Mouse (Mus musculus) liver, adult 2 months (tissue): ENCODE data around the gene Mylk3. TPM values are rescaled to one million over a fixed set of nuclear protein-coding genes. Genes with fewer than 3 reads are reported as not detected.

Source experiments
- DNase-seq: peaks from one replicate; pipeline ENCODE4 v3.0.0-alpha.2; 2011; ENCODE audit warnings: low read depth, low spot score; ENCODE audit errors: extremely low read depth
- H3K27ac ChIP-seq: fragments of 200-500 bp; replicated peaks from 2 replicates; pipeline ENCODE4 v1.5.1; 2012; ENCODE audit warnings: low read depth, mild to moderate bottlenecking, control low read depth, inconsistent platforms, low read length; ENCODE audit not compliant: insufficient read depth
- H3K27me3 ChIP-seq: fragments of 200-500 bp; 2 replicates; pipeline ENCODE4 v1.6.1; 2012; ENCODE audit warnings: mild to moderate bottlenecking, moderate library complexity, low read length, inconsistent platforms; ENCODE audit not compliant: control insufficient read depth, insufficient read depth
- H3K36me3 ChIP-seq: fragments of 200-500 bp; 2 replicates; pipeline ENCODE4 v1.6.1; 2012; ENCODE audit warnings: low read length, inconsistent platforms; ENCODE audit not compliant: control insufficient read depth, insufficient read depth
- H3K4me1 ChIP-seq: fragments of 200-500 bp; 2 replicates; pipeline ENCODE4 v1.6.1; 2011; ENCODE audit warnings: low read length; ENCODE audit not compliant: control insufficient read depth, insufficient read depth
- H3K4me3 ChIP-seq: fragments of 200-500 bp; 2 replicates; pipeline ENCODE4 v1.5.1; 2011; ENCODE audit warnings: low read depth, mild to moderate bottlenecking, control low read depth, low read length, moderate library complexity; ENCODE audit not compliant: insufficient read depth
- H3K79me2 ChIP-seq: fragments of 200-500 bp; 2 replicates; pipeline ENCODE4 v1.6.1; 2012; ENCODE audit warnings: inconsistent platforms, mild to moderate bottlenecking, low read length, moderate library complexity; ENCODE audit not compliant: control insufficient read depth, insufficient read depth
- H3K9ac ChIP-seq: fragments of 200-500 bp; 2 replicates; pipeline ENCODE4 v1.6.1; 2012; ENCODE audit warnings: low read depth, mild to moderate bottlenecking, control low read depth, inconsistent platforms, low read length
- CTCF ChIP-seq: fragments of 200-500 bp; IDR thresholded peaks from 2 replicates; pipeline ENCODE4 v1.5.1; 2011; ENCODE audit warnings: low read depth, low read length, control low read depth
- POLR2A ChIP-seq: fragments of 200-500 bp; IDR thresholded peaks from 2 replicates; pipeline ENCODE4 v1.6.1; 2011; ENCODE audit warnings: low read length, control low read depth; ENCODE audit not compliant: insufficient read depth; ENCODE audit errors: extremely low read depth
- WGBS: fragments of 180-500 bp; shearing (Covaris S2); methylation state at CpG from one replicate; pipeline ENCODE4 v1.1.7; 2018; 5-methylcytosine and 5-hydroxymethylcytosine counted together
- polyA plus RNA-seq: library from polyadenylated mRNA; depleted of rRNA; stranded (reverse); fragments of >200 nt; gene quantifications from 2 replicates; pipeline ENCODE4 v1.2.3, GENCODE M21; 2012
- total RNA-seq: library from RNA; depleted of rRNA; stranded (reverse); fragments of >200 nt; gene quantifications from 2 replicates; pipeline ENCODE4 v1.2.3, GENCODE M21; 2014

Gene Mylk3
- total and polyA plus RNA-seq, 2 experiments = 0.20 to 0.55 TPM

DNA sequence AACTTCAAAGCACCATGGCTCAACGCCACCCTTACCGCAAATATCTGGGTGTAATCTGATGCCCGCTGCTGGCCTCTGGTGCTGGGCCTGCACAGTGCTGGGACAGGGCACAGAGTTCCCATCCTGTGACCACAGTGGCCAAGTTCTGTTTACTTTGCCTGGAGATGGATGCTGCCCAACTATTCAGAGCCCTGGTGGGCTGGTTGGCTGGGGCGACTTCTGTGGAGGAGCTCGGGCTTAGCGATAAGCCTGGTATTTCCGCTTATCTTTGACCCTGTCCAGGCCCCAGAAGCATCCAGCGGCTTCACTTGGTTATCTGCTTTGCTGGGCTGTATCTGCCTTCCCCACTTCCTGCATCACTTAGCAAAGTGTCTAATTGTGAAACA, 5.3 kb downstream of the Mylk3 start:
- Histone ChIP-seq H3K27me3 (no peaks in the 10 kb centered on the region), H3K9ac (no peak overlapping the region), H3K27ac (peak overlapping the region; percentile 43), H3K4me3 (no peak overlapping the region), H3K4me1 (no peaks in the 10 kb centered on the region), H3K79me2 (no peaks in the 10 kb centered on the region), H3K36me3 (no peaks in the 10 kb centered on the region)
- TF ChIP-seq CTCF = no peak
- no peak for TF ChIP-seq POLR2A
- DNase-seq = peak; percentile 53
- WGBS = 38% methylated on average over 8 of the region's 8 CpGs

DNA sequence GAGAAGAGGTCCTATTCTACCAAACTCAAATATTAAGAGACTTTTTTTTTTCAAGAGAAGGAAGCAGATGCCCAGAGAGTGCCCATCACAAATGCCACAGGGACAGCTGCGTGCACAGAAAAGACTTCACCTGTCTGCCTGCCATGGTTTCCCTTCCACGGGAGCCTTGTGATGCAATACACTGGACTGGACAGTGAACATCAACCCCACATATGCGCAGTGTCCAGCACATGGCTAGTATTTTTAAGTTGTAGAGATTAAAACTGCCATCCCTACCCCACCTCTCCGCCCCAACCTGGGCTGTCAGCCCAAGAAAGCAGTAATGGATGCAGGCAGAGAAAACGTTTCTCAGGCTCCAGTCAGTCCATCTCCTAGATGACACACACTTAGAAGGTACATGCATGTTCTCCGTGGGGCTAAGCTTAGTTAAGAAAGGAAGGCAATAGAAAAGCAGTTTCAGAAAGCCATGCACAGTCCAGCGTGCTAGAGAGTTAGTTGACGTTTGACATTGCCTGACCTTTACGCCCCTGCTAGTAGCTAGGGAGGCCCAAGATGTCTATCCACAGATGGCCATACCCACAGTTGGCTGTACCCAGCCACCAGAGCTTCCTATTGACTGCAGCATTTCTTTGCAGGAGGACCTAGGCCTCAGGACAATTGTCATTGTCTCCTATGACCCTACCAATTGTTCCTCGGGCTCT, 5.9 kb downstream of the Mylk3 start:
- no peak overlapping the region for H3K9ac ChIP-seq
- no peaks in the 10 kb centered on the region for H3K79me2 ChIP-seq
- H3K4me1 ChIP-seq = no peaks in the 10 kb centered on the region
- H3K36me3 ChIP-seq = no peaks in the 10 kb centered on the region
- WGBS = 65% methylated on average over 10 of the region's 10 CpGs
- H3K4me3 ChIP-seq = no peak overlapping the region
- no peaks in the 10 kb centered on the region for H3K27me3 ChIP-seq
- TF ChIP-seq POLR2A (no peak), CTCF (no peak)
- H3K27ac ChIP-seq = peak overlapping the region; percentile 43
- peak; percentile 1 for DNase-seq

DNA sequence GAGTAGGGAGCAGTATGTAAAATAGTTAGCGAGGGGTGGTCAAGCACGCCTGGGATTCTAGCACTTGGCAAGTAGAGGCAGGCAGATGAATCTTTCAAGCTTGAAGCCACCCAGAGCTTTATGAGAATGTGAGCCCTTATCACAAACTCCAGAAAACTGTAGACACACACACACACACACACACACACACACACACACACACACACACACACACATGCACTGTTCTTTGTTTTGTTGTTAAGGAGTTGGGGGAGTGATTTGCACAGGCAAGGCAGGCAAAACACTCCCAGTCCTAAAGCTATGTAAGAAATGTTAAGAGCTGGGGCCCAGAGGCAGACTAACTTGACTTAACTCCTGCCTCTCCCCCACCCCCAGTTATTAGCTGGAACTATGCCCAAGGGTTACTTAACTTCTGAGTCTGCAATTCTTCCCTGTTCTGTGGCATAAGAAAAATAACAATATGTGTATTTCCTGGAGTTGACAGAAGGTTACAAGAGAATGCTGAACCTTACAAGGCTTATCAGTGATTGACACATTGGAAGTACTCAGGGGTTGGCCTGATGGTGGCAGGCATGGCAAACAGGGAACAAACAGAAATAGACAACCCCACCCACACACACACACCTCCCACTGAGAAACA, 6.9 kb downstream of the Mylk3 start:
- DNase-seq = peak; percentile 8
- no peak overlapping the region for H3K4me3 ChIP-seq
- no peaks in the 10 kb centered on the region for H3K79me2 ChIP-seq
- TF ChIP-seq POLR2A (no peak), CTCF (no peak)
- H3K9ac ChIP-seq = no peak overlapping the region
- WGBS = 75% methylated on average over 2 of the region's 2 CpGs
- H3K27ac ChIP-seq = 0 out of 2 replicates have a peak overlapping the region, but pooled peaks have one; percentile 13
- H3K4me1 ChIP-seq = no peaks in the 10 kb centered on the region
- no peaks in the 10 kb centered on the region for H3K36me3 ChIP-seq
- H3K27me3 ChIP-seq = no peaks in the 10 kb centered on the region

DNA sequence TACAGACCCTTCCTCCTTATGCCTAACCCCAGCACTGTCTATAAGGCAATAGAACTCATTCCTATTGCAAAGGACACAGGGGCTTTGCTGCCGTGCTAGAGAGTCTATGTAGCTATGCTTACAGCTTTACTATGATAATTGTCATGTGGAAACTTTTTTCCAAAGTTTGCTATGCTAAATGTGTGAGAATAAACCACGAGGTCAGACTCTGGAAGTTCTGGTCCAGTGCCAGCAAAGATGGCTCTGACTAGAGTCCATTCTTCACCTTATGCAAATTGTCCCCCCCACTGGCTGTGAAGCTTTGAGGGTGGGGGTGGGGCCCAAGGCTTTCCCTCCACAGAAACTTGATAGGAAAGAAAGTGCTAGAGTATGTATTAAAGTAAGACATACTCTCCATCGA, 9.6 kb downstream of the Mylk3 start:
- no peak overlapping the region for H3K4me3 ChIP-seq
- TF ChIP-seq CTCF = no peak
- TF ChIP-seq POLR2A = no peak
- H3K79me2 ChIP-seq = no peaks in the 10 kb centered on the region
- H3K9ac ChIP-seq = no peak overlapping the region
- no peaks in the 10 kb centered on the region for H3K27me3 ChIP-seq
- H3K36me3 ChIP-seq = no peaks in the 10 kb centered on the region
- H3K27ac ChIP-seq = no peak overlapping the region
- no peaks in the 10 kb centered on the region for H3K4me1 ChIP-seq
- DNase-seq = no peak
- WGBS = 54% methylated on average over 3 of the region's 3 CpGs

DNA sequence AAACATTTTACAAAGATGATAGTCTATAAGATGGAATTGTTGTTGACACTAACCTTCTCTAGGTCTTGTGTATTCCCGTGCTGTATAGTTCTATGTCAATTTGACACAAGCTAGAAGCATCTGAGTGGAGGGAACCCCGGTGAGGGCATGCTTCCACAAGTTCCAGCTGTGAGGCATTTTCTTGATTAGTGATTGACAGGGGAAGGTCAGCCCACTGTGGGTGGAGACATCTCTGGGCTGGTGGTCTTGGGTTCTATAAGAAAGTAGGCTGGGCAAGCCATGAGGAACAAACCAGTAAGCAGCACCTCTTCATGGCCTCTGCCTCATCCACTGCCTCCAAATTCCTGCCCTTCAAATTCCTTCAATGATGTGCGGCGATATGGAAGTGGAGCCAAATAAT, 11.9 kb downstream of the Mylk3 start:
- no peaks in the 10 kb centered on the region for H3K36me3 ChIP-seq
- H3K27me3 ChIP-seq = no peaks in the 10 kb centered on the region
- H3K4me3 ChIP-seq = no peak overlapping the region
- no peaks in the 10 kb centered on the region for H3K4me1 ChIP-seq
- no peaks in the 10 kb centered on the region for H3K79me2 ChIP-seq
- no peak overlapping the region for H3K9ac ChIP-seq
- TF ChIP-seq CTCF = no peak
- TF ChIP-seq POLR2A = no peak
- WGBS = 68% methylated on average over 4 of the region's 4 CpGs
- no peak overlapping the region for H3K27ac ChIP-seq
- DNase-seq = no peak

DNA sequence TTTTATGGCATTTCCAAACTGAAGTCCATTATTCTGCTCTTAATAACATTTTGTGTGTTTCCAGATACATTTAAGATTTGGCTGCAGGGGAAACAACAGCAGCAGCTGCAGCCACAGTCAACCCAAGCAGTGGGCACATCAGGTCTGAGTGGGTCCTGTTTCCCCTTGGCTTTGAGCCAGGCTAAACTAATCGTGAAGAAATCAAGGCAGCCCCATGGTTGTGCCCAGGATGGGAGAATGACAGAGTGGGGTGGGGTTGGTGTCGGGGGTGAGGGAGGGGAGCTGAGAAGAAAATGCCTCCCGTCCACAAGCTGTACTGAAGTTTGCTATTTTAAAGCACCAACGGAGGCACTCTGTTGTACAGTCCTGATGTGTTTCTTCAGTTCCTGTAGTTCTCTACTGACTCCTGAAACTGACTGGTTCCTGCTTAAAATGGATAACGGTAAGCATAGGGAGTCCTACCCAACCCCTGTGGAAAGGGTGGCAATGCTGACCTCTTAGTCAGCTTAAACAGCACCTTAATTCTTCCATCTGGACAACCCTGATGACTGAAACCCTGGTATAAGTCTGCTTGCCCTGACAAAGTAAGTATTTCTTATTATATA, 12.6 kb downstream of the Mylk3 start:
- TF ChIP-seq POLR2A (no peak), CTCF (no peak)
- no peaks in the 10 kb centered on the region for H3K36me3 ChIP-seq
- WGBS = 69% methylated on average over 5 of the region's 5 CpGs
- no peak for DNase-seq
- H3K79me2 ChIP-seq = no peaks in the 10 kb centered on the region
- no peak overlapping the region for H3K27ac ChIP-seq
- no peaks in the 10 kb centered on the region for H3K4me1 ChIP-seq
- H3K9ac ChIP-seq = no peak overlapping the region
- no peak overlapping the region for H3K4me3 ChIP-seq
- H3K27me3 ChIP-seq = no peaks in the 10 kb centered on the region
